Mouse (Mus musculus) heart, postnatal 0 days (tissue): Measurements from ENCODE around the gene Erf.

Experiments
- CTCF ChIP-seq: IDR thresholded peaks from 2 replicates; pipeline ENCODE4 v1.5.1; 2016; ENCODE audit warnings: antibody characterized with exemption, control low read depth, low read depth
- EP300 ChIP-seq: IDR thresholded peaks from 2 replicates; pipeline ENCODE4 v1.6.1; 2016; ENCODE audit warnings: antibody characterized with exemption, low read depth

GRCm38 (mm10) chr7:25251071-25251791 lies 670 bp upstream of the Erf start:
- no peak for TF ChIP-seq CTCF
- peak; percentile 43; the same call in 1 of the 2 replicates for TF ChIP-seq EP300
